Mouse (Mus musculus): ENCODE results near the gene St7.

The St7 gene

DNA sequence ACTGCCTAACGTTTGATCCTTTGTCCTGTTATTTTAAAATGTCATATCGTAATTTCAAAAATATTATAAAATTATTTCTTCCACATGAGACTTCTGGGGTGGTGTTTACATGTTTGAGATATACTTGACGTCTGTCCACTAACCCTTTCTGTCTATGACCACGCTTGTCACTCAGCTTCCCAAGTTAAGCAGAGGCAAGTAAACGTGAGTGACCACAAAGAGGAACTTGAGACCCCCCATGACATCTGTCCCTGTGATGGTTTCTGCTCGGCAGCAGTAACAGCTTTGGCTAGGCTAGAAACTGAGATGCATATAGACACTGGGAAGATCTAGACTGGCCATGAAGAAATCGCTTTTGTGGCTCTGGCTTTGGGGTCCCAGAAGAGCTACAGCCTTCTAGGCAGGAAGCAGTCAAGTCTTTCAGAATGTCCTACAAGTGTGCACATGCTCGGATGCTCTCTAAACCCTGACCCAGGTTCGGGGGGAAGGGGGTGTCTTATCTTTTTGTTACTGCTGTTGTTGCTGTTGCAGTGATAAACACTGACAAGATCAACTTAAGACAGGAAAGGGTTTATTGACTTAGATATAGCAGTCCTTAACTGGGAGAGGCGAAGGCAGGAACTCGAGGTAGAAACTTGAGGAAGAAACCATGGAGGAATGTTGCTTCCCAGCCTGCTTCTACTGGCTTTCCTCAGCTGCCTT lies 254.5 kb downstream of the St7 start:
- no peak for DNase-seq (ENCODE audit: low spot score in 2 of 2)

GRCm38 (mm10) chr6:17949103-17949502 lies 256.4 kb downstream of the St7 start:
- DNase-seq (ENCODE audit: low spot score in 2 of 2): no peak

DNA sequence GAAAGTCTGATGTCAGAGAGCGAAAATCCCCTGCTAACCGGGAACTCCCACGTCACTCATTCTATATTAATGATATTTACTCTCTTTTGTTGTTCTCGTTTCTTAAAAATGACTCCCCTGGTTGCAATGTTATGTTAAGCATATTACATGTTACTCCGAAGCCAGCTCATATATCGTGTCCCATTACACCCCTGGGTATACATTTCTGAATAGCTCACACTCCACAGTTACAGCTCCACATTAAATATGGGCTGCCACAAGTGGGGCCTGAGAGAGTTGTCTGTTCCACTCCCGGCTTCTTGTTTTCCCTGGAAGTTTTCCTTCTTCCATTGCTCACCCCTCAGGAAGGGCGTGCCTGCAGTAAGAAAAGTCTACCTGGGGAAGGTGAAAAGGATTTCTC lies 259.0 kb downstream of the St7 start:
- DNase-seq (ENCODE audit: low spot score in 2 of 2): no peak

DNA sequence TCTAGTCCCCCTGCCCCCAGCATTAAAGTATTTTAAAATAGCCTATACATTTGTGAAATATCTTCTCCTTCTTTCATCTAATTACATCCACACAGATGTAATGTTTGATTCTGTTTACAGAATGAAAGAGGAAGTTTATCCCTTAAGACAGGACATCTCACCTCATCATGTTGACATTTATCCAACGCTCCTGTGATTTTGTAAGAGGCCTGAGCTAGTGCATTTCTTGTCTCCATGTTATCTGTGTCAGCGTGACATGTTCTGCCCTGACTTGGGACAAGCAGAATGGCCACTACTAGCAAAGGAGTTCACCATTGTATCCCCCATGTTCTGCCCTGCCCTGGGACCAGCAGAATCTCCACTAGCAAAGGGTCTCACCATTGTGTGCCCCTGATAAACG lies 270.7 kb downstream of the St7 start:
- no peak for DNase-seq (ENCODE audit: low spot score in 2 of 2)

DNA sequence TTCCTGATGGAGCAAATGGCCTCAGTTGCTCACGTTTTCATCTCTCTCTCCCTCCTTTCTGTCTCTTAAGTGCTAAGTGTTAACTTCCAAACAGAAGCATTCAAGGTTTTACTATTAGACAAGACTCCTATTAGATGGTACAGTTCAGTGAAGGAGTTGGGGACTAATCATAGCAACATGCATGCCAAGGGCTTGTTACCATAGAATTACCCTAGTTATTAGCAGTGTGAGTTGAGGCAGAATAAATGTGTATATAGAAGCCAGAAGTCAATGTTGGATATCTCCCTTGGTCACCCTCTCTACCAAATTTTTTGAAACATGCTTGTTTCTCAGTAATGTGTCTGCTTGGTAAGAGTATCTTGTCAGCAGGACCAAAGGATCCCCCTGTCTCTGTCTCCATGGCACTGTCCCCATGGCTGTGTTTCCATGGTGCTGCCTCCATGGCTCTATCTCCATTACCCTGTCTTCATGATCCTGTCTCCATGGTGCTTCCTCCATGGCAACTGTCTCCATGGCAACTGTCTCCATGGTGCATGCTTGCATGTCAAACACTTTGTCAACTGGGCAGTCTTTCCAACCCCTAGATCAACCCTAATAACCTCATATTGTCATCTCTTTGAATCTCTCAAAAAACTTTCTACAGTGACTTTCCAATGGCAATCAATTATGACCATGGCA lies 275.9 kb downstream of the St7 start:
- no peak for DNase-seq (ENCODE audit: low spot score in 2 of 2)

- DNase-seq (ENCODE audit: low spot score in 2 of 2): no peak
These were observed 277.1 kb downstream of the St7 start for GRCm38 (mm10) chr6:17969815-17970214.

- DNase-seq (ENCODE audit: low spot score in 2 of 2): no peak
These were observed 278.7 kb downstream of the St7 start for GRCm38 (mm10) chr6:17971393-17971792.

- no peak for DNase-seq (ENCODE audit: low spot score in 2 of 2)
These were observed 281.7 kb downstream of the St7 start for GRCm38 (mm10) chr6:17974416-17974815.

GRCm38 (mm10) chr6:17977165-17977564 lies 284.4 kb downstream of the St7 start:
- no peak for DNase-seq (ENCODE audit: low spot score in 2 of 2)

DNA sequence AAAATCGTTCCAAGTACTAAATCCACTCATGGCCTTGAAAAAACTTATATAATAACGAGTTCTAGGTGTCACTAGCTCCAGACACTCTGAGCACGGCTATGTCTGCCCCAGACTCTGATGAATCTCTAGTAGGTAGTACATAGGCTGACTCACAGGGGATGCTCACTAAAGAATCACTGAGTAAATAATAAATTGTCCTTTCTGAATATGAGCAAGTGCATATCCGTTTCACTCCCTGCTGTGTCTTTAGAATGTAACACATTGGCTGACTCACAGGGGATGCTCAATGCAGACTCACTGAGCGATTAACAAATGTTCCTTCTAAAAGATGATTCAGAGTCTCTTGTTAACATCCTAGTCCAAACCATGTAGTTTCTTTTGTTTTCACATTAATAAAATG lies 285.6 kb downstream of the St7 start:
- no peak for DNase-seq (ENCODE audit: low spot score in 2 of 2)

DNA sequence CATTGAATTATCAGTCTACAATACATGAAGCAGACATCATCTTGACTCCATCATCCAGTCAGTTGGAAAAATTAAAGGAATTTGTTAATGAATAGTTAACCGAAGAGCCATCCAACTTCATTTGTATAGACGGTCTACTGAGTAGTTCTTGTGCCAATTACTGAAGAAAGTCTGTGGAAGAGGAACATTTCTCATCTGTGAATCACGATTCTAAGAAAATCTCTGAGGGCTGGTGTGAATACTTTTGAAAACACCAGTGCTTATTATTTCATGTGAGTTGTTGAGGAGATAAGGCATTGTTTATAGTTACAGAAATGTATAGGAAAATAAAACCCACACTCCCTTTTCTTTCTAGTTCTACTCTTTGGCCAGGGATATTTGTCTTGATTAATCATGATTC lies 286.1 kb downstream of the St7 start:
- no peak for DNase-seq (ENCODE audit: low spot score in 2 of 2)

GRCm38 (mm10) chr6:17979361-17979760 lies 286.6 kb downstream of the St7 start:
- DNase-seq (ENCODE audit: low spot score in 2 of 2): no peak

DNA sequence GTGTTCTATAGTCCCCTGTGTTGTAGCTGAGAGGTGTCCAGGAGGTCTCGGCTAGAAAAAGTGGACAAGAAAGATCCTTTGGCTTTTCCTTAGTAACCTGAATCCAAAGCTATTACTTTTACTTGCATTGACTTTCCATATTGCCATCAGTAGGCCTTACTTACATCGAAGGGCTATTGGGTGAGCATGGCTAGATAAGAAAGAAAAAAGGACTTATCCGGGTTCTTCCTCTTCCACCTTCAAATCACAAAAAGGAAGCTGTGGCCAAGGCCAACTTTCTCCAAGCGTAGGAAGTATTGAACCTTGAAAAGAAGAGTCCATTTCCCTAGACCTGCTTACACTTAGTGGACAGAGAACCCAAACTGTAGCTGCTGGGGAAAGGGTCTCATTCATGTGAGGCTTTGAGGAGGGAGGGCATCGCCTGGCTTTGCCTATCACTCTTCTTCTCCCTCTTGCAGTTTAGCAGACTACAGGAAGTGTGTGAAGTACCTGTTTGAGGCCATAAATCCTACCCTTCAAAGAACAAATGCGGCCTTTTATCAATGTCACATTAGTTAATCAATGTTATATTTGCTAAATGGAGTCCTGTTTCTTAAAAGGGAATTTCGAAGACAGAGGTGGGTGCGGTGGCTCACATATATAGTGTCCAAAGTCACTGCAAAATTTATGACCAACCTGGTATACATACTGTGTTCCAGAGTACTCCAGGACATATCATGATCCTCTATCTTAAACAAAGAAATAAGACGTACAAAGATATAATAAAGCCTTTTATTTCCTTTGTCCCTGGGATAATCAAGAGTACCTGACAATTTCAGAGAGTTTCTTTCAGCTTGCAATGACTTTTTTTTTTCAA lies 297.7 kb downstream of the St7 start:
- no peak for DNase-seq (ENCODE audit: low spot score in 2 of 2)

- DNase-seq (ENCODE audit: low spot score in 2 of 2): no peak
These were observed 298.9 kb downstream of the St7 start for GRCm38 (mm10) chr6:17991625-17992024.

Data from urinary bladder, postnatal 4 days (tissue).